Mouse (Mus musculus) G1E (cell line): ENCODE measurements at regions not wholly inside any gene's neighbourhood (a gene's known extent, or its start where the extent isn't known, plus 50 kb on each side); places are given as distances from the start of the nearest gene placed in this dataset.

Experiments
- ATAC-seq: 2 replicates; pipeline ENCODE4 v1.8.0; 2016; ENCODE audit warnings: mild to moderate bottlenecking; ENCODE audit not compliant: insufficient number of reproducible peaks, poor library complexity, low FRiP score, severe bottlenecking; ENCODE audit errors: extremely low read depth
- DNase-seq: peaks from one replicate; pipeline ENCODE4 v3.0.0; 2012; ENCODE audit warnings: low spot score
- H3K27me3 ChIP-seq: 2 replicates; pipeline ENCODE4 v1.6.1; 2012; ENCODE audit warnings: mild to moderate bottlenecking, low read length, inconsistent platforms; ENCODE audit not compliant: insufficient read depth
- H3K36me3 ChIP-seq: replicated peaks from 2 replicates; pipeline ENCODE3; 2012; ENCODE audit warnings: mild to moderate bottlenecking, inconsistent platforms
- H3K4me1 ChIP-seq: 2 replicates; pipeline ENCODE4 v1.6.1; 2012; ENCODE audit warnings: low read depth, low read length, inconsistent platforms, mixed read lengths; ENCODE audit not compliant: insufficient read depth
- H3K4me3 ChIP-seq: 2 replicates; pipeline ENCODE4 v1.5.1; 2012; ENCODE audit warnings: low read depth, mild to moderate bottlenecking, inconsistent platforms, low read length, moderate library complexity, mixed read lengths
- H3K9me3 ChIP-seq: replicated peaks from 2 replicates; pipeline ENCODE4 v1.6.1; 2012; ENCODE audit warnings: inconsistent platforms
- CTCF ChIP-seq: IDR thresholded peaks from 2 replicates; pipeline ENCODE4 v1.5.1; 2012; ENCODE audit warnings: low read depth, low read length, inconsistent platforms, mixed read lengths
- GATA1 ChIP-seq: IDR thresholded peaks from 2 replicates; pipeline ENCODE4 v1.6.1; 2012; ENCODE audit warnings: borderline replicate concordance, low read length, inconsistent platforms, mixed read lengths
- GATA2 ChIP-seq: IDR thresholded peaks from 2 replicates; pipeline ENCODE4 v1.6.1; 2012; ENCODE audit warnings: low read depth, low read length, inconsistent platforms, borderline replicate concordance
- POLR2AphosphoS5 ChIP-seq: IDR thresholded peaks from 2 replicates; pipeline ENCODE4 v1.6.1; 2012; ENCODE audit warnings: low read depth, low read length, inconsistent platforms; ENCODE audit not compliant: insufficient replicate concordance
- TAL1 ChIP-seq: conservative IDR thresholded peaks from 2 replicates; pipeline ENCODE4 v1.6.1; 2012; ENCODE audit warnings: low read depth, low read length, inconsistent platforms, mixed read lengths

DNA sequence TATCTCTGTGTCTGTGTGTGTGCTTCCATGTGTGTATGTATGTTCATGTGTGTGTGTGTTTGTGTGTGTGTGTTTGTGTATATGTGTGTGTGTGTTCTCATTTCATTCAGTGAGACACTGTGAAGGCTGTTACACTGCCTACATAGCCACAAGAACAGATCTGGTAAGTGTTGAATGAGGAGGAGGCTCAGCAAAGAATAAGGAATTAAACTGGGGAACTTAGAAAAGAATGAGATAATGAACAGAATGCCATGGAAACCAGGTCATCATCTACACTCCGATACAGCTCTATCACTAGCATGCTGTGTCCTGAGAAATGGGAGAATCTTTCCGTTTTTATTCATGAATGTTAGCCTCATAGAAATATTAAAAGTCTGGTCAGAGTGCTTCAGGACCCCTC lies 495.7 kb downstream of the Pdcd6ip start:
- TF ChIP-seq POLR2AphosphoS5 = no peak
- no peak for TF ChIP-seq CTCF
- no peak for TF ChIP-seq GATA2
- TF ChIP-seq TAL1 = no peak
- no peak for TF ChIP-seq GATA1
- H3K36me3 ChIP-seq = no peaks in the 10 kb centered on the region
- no peaks in the 10 kb centered on the region for H3K27me3 ChIP-seq
- ATAC-seq (no peak), DNase-seq (no peak)
- H3K9me3 ChIP-seq = peaks cover 52% of the 10 kb centered on the region
- H3K4me1 ChIP-seq = no peaks in the 10 kb centered on the region
- H3K4me3 ChIP-seq = no peak overlapping the region

DNA sequence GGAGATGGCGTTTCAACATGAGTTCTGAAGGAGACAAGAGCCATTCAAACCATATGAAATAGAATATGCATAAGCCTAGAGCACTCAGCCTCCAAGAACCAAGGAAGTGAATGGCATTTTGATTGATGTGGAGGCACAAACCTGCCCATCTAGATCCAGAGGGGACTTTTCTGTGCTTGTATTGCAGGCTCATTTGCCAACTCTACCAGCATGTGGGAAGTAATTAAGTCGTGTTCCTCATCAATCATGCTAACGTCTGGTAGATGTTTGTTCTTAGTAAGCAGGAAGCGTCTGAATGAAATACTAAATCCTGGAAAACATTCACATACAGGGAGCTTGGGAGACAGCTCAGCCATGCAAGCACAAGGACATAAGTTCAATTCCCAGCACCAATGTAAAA lies 499.9 kb downstream of the Pdcd6ip start:
- Histone ChIP-seq H3K9me3 (peaks cover 39% of the 10 kb centered on the region), H3K27me3 (no peaks in the 10 kb centered on the region)

DNA sequence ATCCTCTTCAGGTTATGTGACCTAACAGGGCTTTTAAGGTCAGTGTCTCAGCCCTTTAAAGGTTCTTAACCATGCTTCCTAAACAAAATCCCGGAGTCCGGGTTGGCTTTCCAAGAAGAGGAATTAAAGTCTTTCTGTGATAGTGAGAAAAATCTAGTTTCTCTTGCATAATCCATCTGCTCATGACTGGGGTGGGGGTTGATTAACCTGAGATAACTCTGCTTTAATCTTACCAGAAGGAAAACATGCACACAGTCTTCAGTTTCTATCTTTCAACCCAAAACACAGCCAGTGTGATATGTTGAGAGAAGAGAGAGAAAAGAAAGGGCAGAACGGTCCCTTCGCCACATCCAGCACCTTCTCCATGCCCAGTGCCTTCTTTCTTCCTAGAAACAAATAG lies 508.8 kb downstream of the Pdcd6ip start:
- DNase-seq (no peak), ATAC-seq (no peak)
- Histone ChIP-seq H3K4me1 (no peaks in the 10 kb centered on the region), H3K9me3 (peaks cover 44% of the 10 kb centered on the region), H3K27me3 (no peaks in the 10 kb centered on the region), H3K4me3 (no peak overlapping the region), H3K36me3 (no peaks in the 10 kb centered on the region)
- no peak for TF ChIP-seq TAL1
- no peak for TF ChIP-seq GATA2
- TF ChIP-seq CTCF = no peak

More for the DNA sequence above, 499.9 kb downstream of the Pdcd6ip start:
- H3K4me1 ChIP-seq = no peaks in the 10 kb centered on the region
- H3K36me3 ChIP-seq = no peaks in the 10 kb centered on the region
- no peak for DNase-seq
- H3K4me3 ChIP-seq = no peak overlapping the region
- no peak for ATAC-seq
- no peak for TF ChIP-seq GATA2
- TF ChIP-seq GATA1 = no peak
- TF ChIP-seq TAL1 = no peak
- no peak for TF ChIP-seq POLR2AphosphoS5
- no peak for TF ChIP-seq CTCF

DNA sequence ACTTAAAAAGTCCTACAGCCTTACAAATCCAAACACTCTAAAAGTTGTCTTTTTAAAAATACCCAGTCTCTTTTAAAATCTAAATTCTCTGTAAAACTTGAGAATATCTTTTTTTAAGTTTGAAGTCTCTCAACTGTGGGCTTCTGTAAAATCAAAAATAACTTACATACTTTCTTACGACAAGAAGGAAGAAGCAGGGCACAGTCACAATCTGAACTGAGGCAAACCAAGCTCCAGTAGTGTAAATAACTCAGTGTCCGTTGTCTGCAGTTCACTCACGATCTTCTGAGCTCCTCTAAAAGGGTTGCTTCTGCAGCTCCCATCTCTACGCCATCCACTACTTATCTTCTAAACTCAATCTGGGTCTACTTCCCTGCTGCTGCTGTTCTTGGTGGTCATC lies 512.5 kb downstream of the Pdcd6ip start:
- H3K4me3 ChIP-seq = no peak overlapping the region
- peaks cover 39% of the 10 kb centered on the region for H3K9me3 ChIP-seq
- no peaks in the 10 kb centered on the region for H3K4me1 ChIP-seq
- TF ChIP-seq GATA1 (no peak), GATA2 (no peak), CTCF (no peak), POLR2AphosphoS5 (no peak), TAL1 (no peak)
- DNase-seq (no peak), ATAC-seq (no peak)
- H3K27me3 ChIP-seq = no peaks in the 10 kb centered on the region
- H3K36me3 ChIP-seq = no peaks in the 10 kb centered on the region

DNA sequence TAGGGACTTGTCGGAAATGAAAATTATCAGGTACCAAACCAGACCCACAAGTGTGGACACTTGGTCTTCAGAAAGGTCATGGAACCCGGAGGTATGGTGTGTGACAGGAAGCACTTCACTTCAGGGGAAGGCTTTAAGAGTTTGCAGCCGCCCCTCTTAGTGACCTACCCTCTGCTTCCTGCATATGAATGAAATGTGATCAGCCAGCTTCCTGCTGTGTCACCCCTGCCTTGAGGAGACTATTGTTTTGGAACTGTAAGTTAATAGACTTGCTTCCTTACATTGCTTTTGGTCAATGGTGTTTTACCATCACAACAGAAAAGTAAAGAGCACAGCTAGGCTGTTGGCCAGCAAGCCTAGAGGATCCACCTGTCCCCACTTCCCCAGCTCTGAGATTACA lies 515.3 kb downstream of the Pdcd6ip start:
- TF ChIP-seq CTCF (no peak), GATA2 (no peak), TAL1 (no peak), POLR2AphosphoS5 (no peak), GATA1 (no peak)
- no peaks in the 10 kb centered on the region for H3K27me3 ChIP-seq
- no peaks in the 10 kb centered on the region for H3K4me1 ChIP-seq
- no peaks in the 10 kb centered on the region for H3K36me3 ChIP-seq
- DNase-seq = no peak
- no peak for ATAC-seq
- H3K4me3 ChIP-seq = no peak overlapping the region
- peaks cover 42% of the 10 kb centered on the region for H3K9me3 ChIP-seq

DNA sequence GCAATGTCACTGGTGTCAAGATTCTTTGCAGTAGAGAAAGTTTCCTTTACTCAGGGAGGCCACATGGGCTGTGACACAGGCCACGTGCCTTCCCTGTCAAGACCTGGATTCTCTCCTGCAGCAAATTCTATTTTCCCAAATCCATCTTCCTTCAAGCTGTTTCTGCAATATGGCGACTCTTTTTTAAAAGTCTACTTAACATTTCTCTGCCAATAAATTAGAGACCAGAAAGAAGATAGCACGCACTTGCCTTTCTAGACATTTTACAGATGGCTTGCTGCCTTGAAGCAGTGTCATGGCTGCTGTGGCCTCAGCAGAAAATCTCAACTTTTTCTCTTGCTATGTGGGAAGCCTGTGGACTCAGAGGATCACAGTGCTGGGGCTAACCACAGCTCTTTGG lies 516.9 kb downstream of the Pdcd6ip start:
- TF ChIP-seq TAL1 = no peak
- no peak for ATAC-seq

DNA sequence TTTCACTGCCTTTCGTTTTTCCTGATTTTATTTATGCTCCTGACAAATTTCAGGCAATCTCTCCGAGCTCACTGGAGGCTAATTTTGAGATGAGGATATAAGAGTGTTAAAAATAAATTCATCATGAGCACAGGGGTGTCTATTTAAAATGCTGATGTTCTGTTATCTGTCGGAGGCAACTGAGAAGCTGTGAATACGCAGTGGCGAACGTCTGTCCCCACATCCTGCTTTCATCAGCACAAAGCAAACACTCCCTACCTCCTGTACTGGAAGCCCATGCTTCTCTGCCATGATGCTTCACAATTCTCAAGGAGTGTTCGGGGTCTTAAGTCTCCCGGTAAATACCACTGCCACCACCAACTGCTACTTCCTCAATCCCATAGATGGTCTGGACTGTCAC lies 526.9 kb downstream of the Pdcd6ip start:
- H3K4me1 ChIP-seq = no peaks in the 10 kb centered on the region
- H3K9me3 ChIP-seq = peaks cover 37% of the 10 kb centered on the region
- DNase-seq (no peak), ATAC-seq (no peak)
- TF ChIP-seq GATA1 (no peak), GATA2 (no peak), POLR2AphosphoS5 (no peak), CTCF (no peak), TAL1 (no peak)
- no peaks in the 10 kb centered on the region for H3K27me3 ChIP-seq
- no peak overlapping the region for H3K4me3 ChIP-seq
- H3K36me3 ChIP-seq = no peaks in the 10 kb centered on the region

More for the DNA sequence above, 516.9 kb downstream of the Pdcd6ip start:
- Histone ChIP-seq H3K4me1 (no peaks in the 10 kb centered on the region), H3K4me3 (no peak overlapping the region), H3K36me3 (no peaks in the 10 kb centered on the region), H3K27me3 (no peaks in the 10 kb centered on the region), H3K9me3 (peaks cover 43% of the 10 kb centered on the region)
- DNase-seq = no peak
